Mouse (Mus musculus) T-helper 1 cell (primary cell): ENCODE measurements around the gene Stk24.

Experiments used
- in situ Hi-C: fragments of 300-600 bp; cut with MboI, MseI; formaldehyde crosslinking; loops from one replicate; pipeline ENCODE4 v1.15.1; 2025; ENCODE audit warnings: high pct_unique_total_duplicates

Stk24 gene

DNA sequence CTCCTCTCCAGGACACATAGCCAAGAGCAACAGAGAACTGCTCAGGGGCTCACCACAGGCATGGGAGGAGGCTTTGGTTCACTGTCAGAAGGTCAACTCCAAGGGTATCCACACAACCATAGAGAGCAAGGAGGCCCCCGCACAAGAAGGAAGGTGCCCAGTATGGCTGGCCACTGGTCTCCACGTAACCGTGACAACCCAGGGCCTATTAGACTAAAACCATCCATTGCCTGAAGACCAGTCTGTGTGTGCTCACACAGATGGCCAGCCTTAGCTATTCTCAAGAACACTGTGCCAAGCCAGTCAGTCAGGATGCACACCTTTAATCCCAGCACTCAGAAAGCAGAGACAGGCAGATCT, 62.5 kb downstream of the Stk24 start:
- in situ Hi-C loops: loop anchor here (10.0 kb wide), 1 partner anchor 772 kb away; no protein-coding TSS in a partner anchor

DNA sequence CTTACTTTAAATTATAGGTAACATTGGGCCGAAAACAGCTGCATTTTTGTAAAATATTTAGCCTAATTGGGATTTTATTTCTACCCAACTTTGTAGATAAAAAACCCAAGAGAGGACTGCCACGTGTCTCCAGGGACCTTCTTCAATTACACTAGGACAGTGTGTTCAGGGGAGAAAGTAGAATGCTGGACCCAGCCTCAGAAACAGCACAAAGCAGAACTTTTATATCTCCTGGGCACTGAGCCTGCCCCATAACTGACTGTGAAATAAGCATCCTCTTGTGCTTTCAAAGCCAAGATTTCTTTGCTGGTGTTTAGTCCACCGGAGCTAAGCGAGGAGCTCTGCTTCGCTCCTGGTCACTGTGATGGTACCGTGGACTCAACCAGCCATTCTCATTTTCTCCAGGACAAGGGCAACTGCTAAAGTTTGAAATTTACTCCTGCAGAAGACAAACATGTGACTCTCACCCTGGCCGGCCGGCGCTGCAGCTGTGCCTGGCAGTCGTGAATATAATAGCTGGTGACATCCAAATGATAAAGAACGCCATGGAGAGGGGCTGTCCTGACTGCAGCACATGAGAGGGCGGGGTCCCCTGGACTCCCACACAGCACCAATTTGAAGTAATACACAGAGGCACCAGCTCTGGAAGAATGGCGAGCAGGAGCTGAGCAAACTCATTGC, 63.0 kb downstream of the Stk24 start:
- in situ Hi-C loops: loop anchor here (10.0 kb wide), 1 partner anchor 772 kb away; no protein-coding TSS in a partner anchor

GRCm38 (mm10) chr14:121316136-121316535, 63.7 kb downstream of the Stk24 start:
- in situ Hi-C loops: loop anchor here (10.0 kb wide), 1 partner anchor 771 kb away; no protein-coding TSS in a partner anchor

GRCm38 (mm10) chr14:121314934-121315333, 64.9 kb downstream of the Stk24 start:
- in situ Hi-C loops: loop anchor here (10.0 kb wide), 1 partner anchor 770 kb away; no protein-coding TSS in a partner anchor

GRCm38 (mm10) chr14:121313283-121313682, 66.5 kb downstream of the Stk24 start:
- in situ Hi-C loops: loop anchor here (10.0 kb wide), 1 partner anchor 768 kb away; no protein-coding TSS in a partner anchor

GRCm38 (mm10) chr14:121311083-121311482, 68.7 kb downstream of the Stk24 start:
- in situ Hi-C loops: loop anchor here (10.0 kb wide), 1 partner anchor 766 kb away; no protein-coding TSS in a partner anchor

DNA sequence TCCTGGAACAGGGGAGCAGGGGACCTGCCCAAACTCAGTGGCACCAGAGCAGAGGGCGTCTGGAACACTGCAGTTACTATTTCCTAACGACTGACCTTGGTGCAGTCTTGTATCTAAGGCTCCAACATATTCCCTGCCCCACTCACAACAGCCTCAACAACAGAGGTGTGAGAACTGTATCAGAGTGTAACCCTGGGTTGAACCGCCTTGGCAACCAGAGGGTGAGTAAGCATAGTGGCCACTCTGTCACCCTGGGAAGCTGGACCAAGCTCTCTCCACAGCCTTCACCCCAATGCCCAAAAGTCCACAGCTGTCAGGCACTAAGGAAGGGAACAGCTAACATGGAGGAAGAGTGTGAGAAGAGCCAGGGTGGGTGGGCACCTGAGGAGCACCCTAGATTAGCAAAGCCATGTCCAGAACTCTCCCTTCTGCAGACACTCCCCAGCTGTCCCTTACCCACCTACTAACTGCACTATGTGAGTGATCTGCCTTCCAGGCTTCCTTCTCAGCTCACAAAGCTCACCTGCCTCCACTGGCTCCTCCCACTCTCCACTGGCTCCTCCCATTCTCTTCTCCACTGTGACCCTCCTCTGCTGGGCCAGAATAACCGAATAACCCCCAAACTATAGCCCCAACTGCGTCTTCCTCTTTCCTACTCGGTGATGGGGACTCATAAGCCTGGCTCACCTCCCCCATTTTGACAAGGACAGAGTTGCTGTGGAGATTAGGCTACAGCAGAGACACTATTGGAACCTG, 69.3 kb downstream of the Stk24 start:
- in situ Hi-C loops: loop anchor here (10.0 kb wide), 1 partner anchor 766 kb away; no protein-coding TSS in a partner anchor

DNA sequence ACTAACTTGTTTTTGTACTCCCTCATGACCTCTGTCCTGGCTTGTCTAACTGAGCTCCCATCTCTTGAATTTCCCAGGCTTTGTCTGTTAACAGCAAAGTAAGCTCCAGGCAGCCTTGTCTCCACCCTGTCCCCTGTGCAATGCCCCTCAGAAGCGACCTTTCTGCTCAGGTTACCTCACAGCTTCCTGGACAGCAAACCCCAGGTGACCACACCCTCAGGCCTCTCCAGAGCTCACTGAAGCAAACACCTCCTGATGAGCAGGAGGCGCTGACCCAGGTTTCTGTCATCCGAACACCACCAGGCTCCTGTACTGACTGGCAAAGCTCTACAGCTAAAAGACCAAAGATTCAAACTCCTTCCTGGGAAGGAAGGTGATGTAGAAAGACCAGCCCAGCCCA, 69.9 kb downstream of the Stk24 start:
- in situ Hi-C loops: loop anchor here (10.0 kb wide), 1 partner anchor 765 kb away; no protein-coding TSS in a partner anchor

DNA sequence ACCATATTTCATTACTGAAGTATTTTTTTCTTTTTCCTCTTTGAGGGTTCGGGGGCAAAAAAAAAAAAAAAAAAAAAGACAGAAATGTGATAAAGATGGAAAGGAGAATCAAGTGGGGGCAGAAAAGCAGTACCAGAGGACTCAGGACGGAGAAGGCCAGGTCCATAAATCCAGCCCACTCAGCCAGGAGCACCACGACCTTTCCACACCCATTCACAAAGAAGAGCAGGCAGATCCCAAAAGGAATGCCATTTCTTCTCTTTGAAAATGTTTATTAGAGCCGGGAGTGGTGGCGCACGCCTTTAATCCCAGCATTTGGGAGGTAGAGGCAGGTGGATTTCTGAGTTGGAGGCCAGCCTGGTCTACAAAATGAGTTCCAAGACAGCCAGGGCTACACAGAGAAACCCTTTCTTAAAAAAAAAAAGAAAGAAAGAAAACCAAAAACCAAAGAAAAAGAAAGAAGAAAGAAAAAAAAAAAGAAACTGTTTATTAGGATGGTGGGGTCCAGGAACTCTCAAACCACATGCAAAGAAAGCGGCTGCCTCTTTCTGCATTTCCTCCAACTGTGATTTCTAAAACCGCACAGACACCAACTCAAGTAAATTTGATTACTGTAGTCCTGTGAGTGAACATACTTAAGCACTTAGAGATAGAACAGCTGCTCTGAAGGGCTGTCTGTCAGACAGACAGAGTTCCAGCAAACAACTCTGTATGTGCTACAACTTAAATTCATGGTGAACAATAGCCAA, 74.3 kb downstream of the Stk24 start:
- in situ Hi-C loops: no loop called here

GRCm38 (mm10) chr14:121304523-121304922, 75.3 kb downstream of the Stk24 start:
- in situ Hi-C loops: no loop called here

DNA sequence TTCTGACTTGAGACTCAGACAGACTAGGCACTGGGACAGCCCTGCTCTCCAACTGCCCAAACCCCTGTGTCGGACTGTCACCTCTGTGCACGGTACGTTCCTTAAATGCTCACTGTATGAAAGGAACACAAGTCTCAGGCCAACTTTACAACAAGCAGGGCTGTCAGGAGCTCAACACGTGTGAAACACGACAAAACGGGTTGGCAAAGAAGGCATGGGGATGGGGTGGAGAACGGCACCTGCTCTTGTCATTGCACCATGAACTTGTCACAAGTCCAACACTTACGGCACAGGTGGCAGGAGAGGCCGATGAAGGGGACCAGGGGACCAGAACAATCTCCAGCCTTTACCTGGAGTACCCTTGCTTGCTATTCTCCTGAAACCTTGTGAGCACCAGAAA, 80.7 kb downstream of the Stk24 start:
- in situ Hi-C loops: no loop called here

- in situ Hi-C loops: no loop called here
Measured at GRCm38 (mm10) chr14:121298537-121298936, 81.3 kb downstream of the Stk24 start.

GRCm38 (mm10) chr14:121297103-121297502, 82.7 kb downstream of the Stk24 start:
- in situ Hi-C loops: no loop called here

DNA sequence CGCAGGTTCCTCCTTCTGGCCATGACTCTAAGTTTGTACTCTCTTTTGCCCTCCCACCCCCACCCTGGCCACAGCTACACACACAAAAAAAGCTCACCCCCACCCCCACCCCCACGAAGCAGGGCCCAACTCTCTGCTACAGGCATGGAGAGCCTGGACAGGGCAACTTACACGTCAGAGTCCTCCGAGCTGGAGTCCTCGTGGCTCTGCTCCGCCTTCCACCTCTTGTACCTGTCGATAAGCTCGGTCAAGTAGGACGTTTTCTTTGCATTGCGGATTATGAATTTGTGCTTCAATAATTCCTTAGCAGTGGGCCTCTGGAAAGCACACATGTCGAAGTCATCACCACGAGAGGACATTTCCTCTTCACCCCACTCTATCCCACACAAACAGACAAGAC, 85.3 kb downstream of the Stk24 start:
- in situ Hi-C loops: loop anchor here (5.0 kb wide), 1 partner anchor 48 kb away; no protein-coding TSS in a partner anchor

GRCm38 (mm10) chr14:121292391-121292790, 87.4 kb downstream of the Stk24 start:
- in situ Hi-C loops: loop anchor here (5.0 kb wide), 1 partner anchor 50 kb away; no protein-coding TSS in a partner anchor

GRCm38 (mm10) chr14:121291881-121292280, 87.9 kb downstream of the Stk24 start:
- in situ Hi-C loops: loop anchor here (5.0 kb wide), 1 partner anchor 50 kb away; no protein-coding TSS in a partner anchor

DNA sequence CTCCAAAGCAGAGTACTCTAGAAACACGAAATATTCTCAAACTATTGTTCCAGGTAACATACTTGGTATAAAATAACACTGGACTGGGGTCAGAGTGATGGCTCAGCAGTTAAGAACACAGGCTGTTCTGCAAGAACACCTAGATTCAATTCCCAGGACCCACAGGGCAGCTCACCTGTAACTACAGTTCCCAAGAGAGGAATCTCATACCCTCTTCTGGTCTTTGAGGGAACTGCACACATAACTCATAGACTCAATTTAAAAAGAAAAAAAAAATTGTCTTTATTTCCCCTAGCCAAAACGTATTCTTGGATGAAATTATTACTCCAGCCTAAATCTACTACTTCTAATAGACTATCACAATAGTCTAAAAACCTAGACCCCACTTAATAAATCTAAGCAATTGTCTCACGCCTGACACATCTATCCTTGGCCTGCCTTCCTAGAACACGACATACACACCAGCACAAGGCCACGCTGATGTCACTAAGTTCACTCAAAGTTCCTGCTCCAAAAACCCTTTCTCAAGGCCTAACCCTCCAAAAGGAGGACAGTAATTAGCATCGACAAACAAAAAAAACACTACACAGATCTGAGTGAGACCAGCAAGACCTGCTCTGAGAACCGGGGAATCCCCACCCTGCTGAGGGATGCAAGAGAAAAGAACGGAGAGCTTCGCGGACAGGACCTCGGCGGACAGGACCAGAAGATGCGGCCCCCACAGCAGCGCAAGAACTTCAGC, 94.3 kb downstream of the Stk24 start:
- in situ Hi-C loops: no loop called here

GRCm38 (mm10) chr14:121281336-121281710, 98.5 kb downstream of the Stk24 start:
- in situ Hi-C loops: no loop called here

DNA sequence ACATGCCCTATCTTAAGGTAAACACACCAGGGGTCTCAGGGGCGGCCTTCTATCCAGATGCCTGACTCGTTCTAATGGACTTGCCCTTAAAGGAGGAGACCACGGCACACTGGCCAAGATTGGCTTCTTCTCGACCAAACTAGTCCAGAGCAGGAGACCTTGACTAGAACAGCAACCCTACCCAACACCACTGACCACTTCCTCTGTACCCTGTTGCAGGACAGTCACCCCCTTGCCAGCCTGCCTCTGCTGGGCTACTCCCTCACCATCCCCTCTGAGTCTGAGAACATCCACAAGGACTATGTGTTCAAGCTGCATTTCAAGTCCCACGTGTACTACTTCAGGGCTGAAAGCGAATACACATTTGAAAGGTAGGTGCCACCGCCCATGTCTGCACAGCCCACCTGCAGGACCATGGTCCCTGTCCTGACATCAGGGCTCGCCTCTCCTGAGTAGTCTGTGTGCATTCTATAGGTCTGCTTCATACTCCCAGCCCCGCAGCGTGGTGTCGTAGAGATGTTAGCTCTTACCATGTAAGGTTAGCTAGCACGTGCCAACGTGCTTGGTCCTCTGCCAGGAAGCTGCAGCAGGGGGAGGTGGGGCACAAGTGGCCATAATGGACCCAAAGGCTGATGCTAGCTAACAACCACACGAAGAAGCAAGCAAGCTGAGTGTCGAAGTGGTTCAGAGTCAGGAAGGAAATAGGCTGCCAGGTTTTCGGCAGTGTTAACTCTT, 99.0 kb downstream of the Stk24 start:
- in situ Hi-C loops: no loop called here

- in situ Hi-C loops: loop anchor here (5.0 kb wide), 1 partner anchor 173 kb away; no protein-coding TSS in a partner anchor
Measured at GRCm38 (mm10) chr14:121279106-121279505, 100.7 kb downstream of the Stk24 start.
